Mouse (Mus musculus): ENCODE measurements around the gene Fpgt.
A peak's percentile ranks its signal among the peaks of the same experiment; 100 is the strongest.

Gene Fpgt

GRCm38 (mm10) chr3:155093116-155093956, at the start of gene Fpgt, which contains the start of gene Lrriq3:
TSS of gene Fpgt (minus strand) at chr3:155093403.
TSS of gene Lrriq3 (plus strand) at chr3:155093434.
- DNase-seq (ENCODE audit: low read depth, low spot score) = peak; percentile 95

GRCm38 (mm10) chr3:155141047-155141446, 47.8 kb upstream of the Fpgt start:
- DNase-seq (ENCODE audit: low read depth, low spot score) = no peak

- no peak for DNase-seq (ENCODE audit: low read depth, low spot score)
Observed at GRCm38 (mm10) chr3:155137737-155138136, 44.5 kb upstream of the Fpgt start.

GRCm38 (mm10) chr3:155105957-155106356, 12.8 kb upstream of the Fpgt start:
- DNase-seq (ENCODE audit: low read depth, low spot score) = no peak

GRCm38 (mm10) chr3:155099266-155099665, 6.1 kb upstream of the Fpgt start:
- DNase-seq (ENCODE audit: low read depth, low spot score) = no peak

GRCm38 (mm10) chr3:155092081-155092480, 1.1 kb downstream of the Fpgt start:
- DNase-seq (ENCODE audit: low read depth, low spot score) = peak; percentile 3

GRCm38 (mm10) chr3:155077908-155078307, 15.3 kb downstream of the Fpgt start:
- DNase-seq (ENCODE audit: low read depth, low spot score) = no peak

GRCm38 (mm10) chr3:155059449-155059822, 33.8 kb downstream of the Fpgt start:
- DNase-seq (ENCODE audit: low read depth, low spot score) = no peak

- no peak for DNase-seq (ENCODE audit: low read depth, low spot score)
Observed at GRCm38 (mm10) chr3:155058800-155059448, 34.3 kb downstream of the Fpgt start.

GRCm38 (mm10) chr3:155057566-155057965, 35.6 kb downstream of the Fpgt start:
- DNase-seq (ENCODE audit: low read depth, low spot score) = no peak

- no peak for DNase-seq (ENCODE audit: low read depth, low spot score)
Observed at GRCm38 (mm10) chr3:155056606-155057005, 36.6 kb downstream of the Fpgt start.

- no peak for DNase-seq (ENCODE audit: low read depth, low spot score)
Observed at GRCm38 (mm10) chr3:155055231-155055916, 37.8 kb downstream of the Fpgt start, which contains the start of gene Tnni3k. TSS of gene Tnni3k (minus strand) at chr3:155055407.

GRCm38 (mm10) chr3:155053189-155053588, 40.0 kb downstream of the Fpgt start:
- DNase-seq (ENCODE audit: low read depth, low spot score) = no peak

- DNase-seq (ENCODE audit: low read depth, low spot score) = no peak
Observed at GRCm38 (mm10) chr3:155052021-155052420, 41.2 kb downstream of the Fpgt start.

GRCm38 (mm10) chr3:155039012-155039836, 54.0 kb downstream of the Fpgt start:
- no peak for DNase-seq (ENCODE audit: low read depth, low spot score)

Measured in CD4-positive, CD25-positive, alpha-beta regulatory T cell, adult 2 months (primary cell).